9 mouse cellular contexts compared by ENCODE assay signal in the genomic region with DNA sequence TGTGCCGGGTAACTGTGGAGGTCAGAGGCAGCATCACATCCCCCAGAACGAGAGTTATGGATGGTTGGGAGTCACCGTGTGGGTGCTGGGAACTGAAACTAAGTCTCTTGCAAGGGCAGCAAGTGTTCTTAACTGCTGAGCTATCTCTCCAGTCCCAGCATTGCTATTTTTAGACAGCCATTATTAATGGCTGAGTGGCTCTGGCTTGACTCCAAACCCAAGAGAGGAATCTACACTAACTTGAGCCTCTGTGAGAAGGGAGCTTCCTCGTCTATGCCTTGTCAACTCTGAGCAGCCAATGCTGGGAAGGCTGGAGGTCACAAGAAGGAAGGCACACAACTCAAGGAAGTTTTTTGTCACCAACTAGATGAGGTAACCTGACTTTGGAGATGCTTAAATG. TPM values are rescaled to one million over a fixed set of nuclear protein-coding genes. Genes with fewer than 3 reads are reported as not detected.
DNase-seq lines count a peak whose midpoint lies in the region; ATAC-seq and TF ChIP-seq lines count a peak whose summit lies in the region.
"Had no signal": no experiment of that assay in that cellular context is flagged by ENCODE, and none has a peak within 500 bp of the region (broad histone marks: within the 10 kb centered on the region; RNA-seq: fewer than 3 reads in every experiment).

No protein-coding gene starts in this region.

- peaks cover 3% of the 10 kb centered on the region for H3K4me1 ChIP-seq in lung, adult 2 months (ENCODE audit: control insufficient read depth, insufficient read depth, low read length)
- H3K4me1 ChIP-seq: embryonic facial prominence, embryonic 12.5 days; liver, embryonic 12.5 days had no signal

- ATAC-seq in common myeloid progenitor, adult 5-6 weeks (replicated peaks; ENCODE audit: low read depth, poor library complexity, severe bottlenecking) = peak; percentile 72
- ATAC-seq in erythroblast, adult 5-6 weeks (replicated peaks; ENCODE audit: low FRiP score, poor library complexity, severe bottlenecking) = no peak
- ATAC-seq: liver, embryonic 12.5 days had no signal

- 25% methylated on average over 4 of the region's 4 CpGs for WGBS in lung, adult 2 months

- no peak overlapping the region for H3K4me3 ChIP-seq in lung, adult 2 months (replicated peaks; ENCODE audit: extremely low read depth, low read depth, low read length)
- H3K4me3 ChIP-seq: embryonic facial prominence, embryonic 12.5 days; liver, embryonic 12.5 days had no signal

- peak; percentile 15 for DNase-seq in lung, adult 18-20 months
- no peak for DNase-seq in lung, adult 2 months
- DNase-seq in kidney, adult 8-10 months = peak; percentile 69 to 73
- DNase-seq in gastrocnemius, postnatal 4 days (ENCODE audit: low spot score in 2 of 2) = no peak
- no peak for DNase-seq in thymus, postnatal 4 days

- TF ChIP-seq POLR2A in lung, adult 2 months (IDR thresholded peaks at IDR 0.05; ENCODE audit: borderline replicate concordance, extremely low read depth, low read depth, low read length) = no peak

- TF ChIP-seq CTCF in lung, adult 2 months (IDR thresholded peaks at IDR 0.05; ENCODE audit: insufficient read depth, low read length) = no peak

RNA-seq across cellular contexts. Expression of gene Slc15a1, which starts 16.7 kb away (rescaled TPM):
- polyA plus RNA-seq in lung, adult 2 months (2012; rRNA removed) = 1.5 and 2.4 TPM in 2 replicates
- not detected in 2 replicates for total RNA-seq in common myeloid progenitor, adult 5-6 weeks (2017)
- not detected for total RNA-seq in gastrocnemius, postnatal 4 days (2021)
- not detected in 2 replicates for total RNA-seq in erythroblast, adult 5-6 weeks (2015; ENCODE audit: low replicate concordance)
- not detected in 2 replicates for total RNA-seq in erythroblast, adult 5-6 weeks (2017; ENCODE audit: low replicate concordance)
- polyA plus RNA-seq: liver, embryonic 12.5 days had no signal

Comparison
In these comparisons a context has a peak if more than half of its experiments do, and no peak if none do; other contexts are left out.
1. DNase-seq: peak in lung, adult 18-20 months (2 of 2) and kidney, adult 8-10 months (2 of 2); none in lung, adult 2 months (single experiment), gastrocnemius, postnatal 4 days (0 of 2) and thymus, postnatal 4 days (single experiment).